Mouse (Mus musculus): ENCODE results near the gene Mael.

Gene Mael

DNA sequence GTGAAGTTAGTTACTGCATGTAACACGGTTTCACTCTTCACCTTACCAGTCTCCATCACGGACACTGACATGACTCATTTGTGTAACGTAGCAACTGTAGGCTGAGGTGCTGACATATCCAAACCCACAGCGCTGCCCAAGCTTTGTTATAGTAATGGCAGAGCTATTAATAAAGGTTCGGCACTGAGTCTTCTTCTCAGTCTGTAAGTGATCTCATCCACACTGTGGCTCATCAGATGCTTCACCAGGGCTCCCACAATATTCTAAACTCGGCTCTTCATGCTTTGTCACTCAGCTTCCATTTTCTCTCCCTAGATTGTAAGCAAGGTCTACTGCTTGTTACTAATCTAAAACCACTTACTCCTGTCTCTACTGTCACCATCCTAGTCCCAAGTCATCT, 29.2 kb downstream of the Mael start:
- no peak for DNase-seq (ENCODE audit: low read depth, low spot score)

DNA sequence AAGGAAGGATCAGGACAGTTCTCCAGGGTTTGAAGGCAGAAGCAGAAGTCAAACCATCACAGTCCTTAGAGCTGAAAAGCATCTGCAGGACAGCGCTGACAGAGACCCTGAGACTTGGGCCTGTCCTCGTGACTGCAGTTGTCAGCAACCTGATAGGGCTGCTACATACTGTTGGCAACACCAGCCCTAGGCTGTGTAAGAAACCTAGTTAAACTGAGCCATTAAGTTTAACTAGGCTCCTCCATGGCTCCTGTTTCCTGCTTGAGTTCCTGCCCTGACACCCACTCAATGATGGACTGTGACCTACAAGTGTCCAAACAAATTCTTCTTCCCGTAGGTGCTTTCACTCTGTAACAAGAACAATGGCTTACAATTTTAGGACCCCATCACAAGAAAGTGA, 33.4 kb downstream of the Mael start:
- DNase-seq (ENCODE audit: low read depth, low spot score): no peak

DNA sequence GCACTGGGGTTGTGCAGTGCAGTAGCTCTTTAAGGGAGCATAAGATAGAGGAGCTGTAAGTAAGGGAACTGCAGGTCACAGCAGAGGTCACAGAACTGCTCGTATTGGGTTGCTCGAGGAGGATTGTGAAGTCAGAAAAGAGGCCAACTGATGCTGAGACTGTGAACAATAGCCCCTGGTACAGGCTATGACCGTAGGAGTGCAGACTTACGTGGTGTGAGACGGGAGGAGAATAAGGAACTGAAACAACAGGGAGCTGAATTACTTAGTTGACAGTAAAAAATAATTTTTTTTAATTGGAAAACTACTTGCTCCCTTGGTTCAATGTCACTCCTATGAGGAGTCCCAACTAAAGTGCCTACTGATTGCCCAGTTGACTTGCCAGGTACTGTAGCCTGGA, 34.4 kb downstream of the Mael start:
- no peak for DNase-seq (ENCODE audit: low read depth, low spot score)

DNA sequence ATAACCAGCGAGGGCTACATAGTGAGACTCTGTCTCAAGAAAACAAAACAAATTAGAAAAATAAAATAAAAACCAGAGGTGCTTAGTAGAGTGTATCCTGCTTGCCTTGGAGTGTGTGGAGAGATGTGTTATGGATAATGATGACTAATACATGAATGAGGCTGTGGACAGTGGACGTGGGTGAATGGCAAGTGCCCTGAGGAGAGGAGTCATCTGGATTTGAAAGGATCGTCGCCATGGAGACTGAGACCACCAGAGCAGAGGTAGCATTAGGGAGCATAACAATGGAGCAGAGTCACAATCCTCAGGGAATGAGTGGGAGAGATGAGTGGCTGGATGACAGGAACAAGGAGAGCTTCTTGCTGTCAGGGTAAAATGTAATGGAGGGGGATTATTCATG, 48.7 kb downstream of the Mael start:
- peak; percentile 23 for DNase-seq (ENCODE audit: low read depth, low spot score)

DNA sequence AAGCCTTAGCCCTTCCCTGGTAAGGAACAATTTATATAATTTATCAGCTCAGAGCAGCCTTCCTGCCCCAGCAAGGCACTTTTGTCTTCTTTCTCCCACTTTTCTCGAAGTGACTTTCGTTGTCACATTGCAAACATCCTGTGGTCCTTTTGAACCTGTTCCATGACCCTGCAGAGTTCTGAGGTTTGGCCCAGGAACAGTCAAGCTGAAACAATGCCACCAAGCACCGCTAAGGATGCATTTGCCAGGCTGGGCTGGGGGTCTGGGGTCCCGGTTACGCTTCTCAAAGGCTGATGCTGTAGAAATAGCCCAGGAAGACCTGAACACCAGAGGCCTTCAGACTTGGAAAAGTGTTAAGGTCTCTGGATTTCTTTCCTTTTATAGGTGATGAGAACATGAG, 53.2 kb downstream of the Mael start:
- no peak for DNase-seq (ENCODE audit: low read depth, low spot score)

DNA sequence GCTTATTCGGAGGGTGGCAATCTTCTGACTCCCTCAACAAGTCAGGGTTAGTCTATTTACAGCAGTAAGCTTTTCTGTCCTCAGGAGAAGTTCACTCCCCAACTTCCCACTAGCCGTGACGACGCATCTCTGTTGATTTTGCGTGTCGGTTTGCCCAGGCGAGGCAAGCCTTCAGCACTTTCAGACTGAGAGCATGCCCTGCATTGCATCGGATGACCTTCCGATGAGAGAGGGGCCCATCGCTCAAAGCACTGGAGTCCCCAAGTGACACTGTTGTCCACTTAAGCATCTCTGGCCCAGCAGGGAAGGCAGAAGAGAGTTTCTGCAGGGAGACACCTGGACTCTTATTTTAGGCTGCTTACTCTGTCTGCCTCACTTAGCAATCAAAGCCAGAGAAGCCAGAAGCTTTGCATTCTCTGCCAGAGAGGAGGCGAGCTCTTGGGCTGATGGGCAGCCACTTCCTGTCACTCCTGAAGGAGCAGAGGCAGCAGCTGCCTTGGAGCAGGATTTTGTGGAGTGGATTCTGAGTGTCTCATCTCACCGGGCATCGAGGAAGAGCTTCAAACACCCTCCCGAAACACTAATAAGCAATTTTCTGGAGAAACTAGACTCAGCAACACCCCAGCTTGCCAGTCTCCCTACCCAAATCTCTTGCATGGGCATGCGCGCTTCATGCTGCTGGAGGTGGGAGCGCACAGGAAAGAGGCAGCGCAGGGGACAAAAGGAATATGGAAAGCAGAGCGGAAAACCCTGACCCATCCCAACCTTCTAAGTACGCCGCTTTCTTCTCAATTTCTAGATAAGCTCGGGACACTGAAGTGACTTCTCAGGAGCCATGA, 53.9 kb downstream of the Mael start:
- DNase-seq (ENCODE audit: low read depth, low spot score): no peak

DNA sequence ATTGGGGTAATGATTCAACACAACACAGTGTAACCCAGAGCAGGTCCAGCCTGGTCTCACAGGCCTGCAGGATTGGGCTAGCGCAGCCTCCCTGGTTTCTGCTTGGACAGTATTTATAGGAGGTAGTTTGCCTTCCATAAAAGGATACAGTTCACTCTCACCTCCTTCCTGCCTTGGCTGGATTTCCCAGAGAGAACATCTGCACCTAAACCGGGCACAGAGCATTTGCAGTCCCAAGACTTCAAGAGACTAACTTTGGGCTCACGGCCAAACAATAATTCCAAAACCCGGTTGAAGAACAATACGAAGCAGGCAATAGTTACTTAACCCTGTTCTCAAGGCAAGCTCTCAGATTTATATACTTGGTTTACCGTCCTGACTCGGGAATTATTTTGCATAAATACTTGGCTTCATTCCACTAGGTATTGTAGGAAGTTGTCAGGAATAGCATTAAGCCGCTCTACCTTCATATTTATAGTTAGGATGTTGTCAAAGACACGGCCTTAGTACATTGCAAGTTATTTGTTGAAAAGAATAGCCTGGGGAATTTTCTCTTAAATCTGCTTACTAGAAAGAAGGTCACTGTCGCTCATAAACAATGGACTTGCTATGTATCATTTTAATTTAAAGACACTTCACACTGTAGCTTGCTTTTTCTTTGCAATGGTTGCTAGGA, 55.5 kb downstream of the Mael start:
- DNase-seq (ENCODE audit: low read depth, low spot score): no peak

DNA sequence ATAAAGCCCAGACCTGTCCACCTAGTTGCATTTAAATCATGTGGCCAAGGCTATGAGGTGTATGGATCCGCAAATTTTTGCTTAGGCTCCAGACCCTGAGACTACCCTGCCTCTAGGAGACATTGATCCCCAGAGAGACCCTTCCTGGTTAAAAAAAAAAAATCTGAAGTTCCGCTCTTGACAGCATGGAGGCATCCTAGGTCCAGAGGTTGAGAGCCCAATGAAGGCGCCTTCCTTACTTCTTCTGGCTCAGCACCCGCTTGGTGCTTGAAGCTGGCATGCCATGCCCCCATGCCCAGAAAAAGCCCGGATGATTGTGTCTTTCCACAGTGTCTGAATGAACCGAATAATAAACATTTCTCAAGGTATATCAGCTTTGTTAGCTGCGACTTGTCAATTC, 57.0 kb downstream of the Mael start:
- DNase-seq (ENCODE audit: low read depth, low spot score): no peak

DNA sequence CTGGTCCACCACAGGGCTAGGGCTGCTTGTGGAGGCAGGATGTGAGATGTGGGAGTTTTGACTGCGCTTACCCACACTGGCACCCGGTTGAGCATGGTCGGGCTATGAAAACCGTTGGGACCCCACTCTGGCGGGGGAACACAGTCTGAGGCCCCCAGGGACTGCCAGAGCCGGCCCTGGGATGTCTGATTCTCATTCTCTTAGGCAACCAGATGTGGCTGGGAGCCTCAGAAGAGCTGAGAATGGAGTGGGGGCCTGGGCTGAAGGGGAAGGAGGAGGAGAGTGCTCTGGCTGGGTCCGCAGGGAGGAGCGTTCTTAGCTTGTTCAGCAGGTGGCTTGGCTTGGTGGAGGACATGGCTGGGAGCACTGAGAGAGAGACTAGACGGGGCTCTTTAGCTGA, 64.9 kb downstream of the Mael start:
- no peak for DNase-seq (ENCODE audit: low read depth, low spot score)

DNA sequence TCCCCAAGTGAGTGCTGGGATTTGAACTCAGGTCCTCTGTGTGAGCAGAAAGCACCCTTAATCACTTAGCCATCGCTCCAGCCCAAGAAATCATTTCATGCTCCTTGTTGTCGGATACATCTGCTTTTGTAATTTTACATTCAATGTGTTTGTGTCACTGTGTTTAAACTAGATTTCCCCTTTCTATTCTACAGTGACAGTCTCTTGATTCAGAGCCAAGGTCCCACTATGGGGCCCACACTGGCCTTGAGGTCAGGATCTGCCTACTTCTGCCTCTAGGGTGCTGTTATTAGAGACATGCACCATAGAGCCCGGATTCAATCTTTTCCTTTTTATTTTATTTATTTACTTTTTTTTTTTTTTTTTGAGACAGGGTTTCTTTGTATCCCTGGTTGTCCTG, 65.6 kb downstream of the Mael start:
- DNase-seq (ENCODE audit: low read depth, low spot score): no peak

DNA sequence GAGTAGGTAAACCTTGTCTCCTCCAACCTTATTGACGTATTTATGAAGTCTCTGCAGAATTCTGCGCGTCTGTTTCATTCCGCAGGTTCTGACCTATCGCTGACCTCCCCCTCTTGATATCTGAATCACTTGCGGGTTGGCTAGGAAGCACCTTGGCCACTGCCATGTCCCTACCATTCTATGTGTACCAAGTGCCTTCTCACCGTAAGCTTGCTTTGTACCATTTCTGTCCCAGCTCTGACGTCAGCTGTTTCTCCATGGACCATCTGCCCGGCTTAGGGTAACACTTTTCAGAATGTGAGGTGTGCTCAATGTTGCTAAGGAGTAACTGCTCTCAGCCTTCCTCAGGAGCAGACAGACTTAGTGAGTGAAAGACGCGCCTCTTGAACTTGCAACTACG, 67.7 kb downstream of the Mael start:
- no peak for DNase-seq (ENCODE audit: low read depth, low spot score)

DNA sequence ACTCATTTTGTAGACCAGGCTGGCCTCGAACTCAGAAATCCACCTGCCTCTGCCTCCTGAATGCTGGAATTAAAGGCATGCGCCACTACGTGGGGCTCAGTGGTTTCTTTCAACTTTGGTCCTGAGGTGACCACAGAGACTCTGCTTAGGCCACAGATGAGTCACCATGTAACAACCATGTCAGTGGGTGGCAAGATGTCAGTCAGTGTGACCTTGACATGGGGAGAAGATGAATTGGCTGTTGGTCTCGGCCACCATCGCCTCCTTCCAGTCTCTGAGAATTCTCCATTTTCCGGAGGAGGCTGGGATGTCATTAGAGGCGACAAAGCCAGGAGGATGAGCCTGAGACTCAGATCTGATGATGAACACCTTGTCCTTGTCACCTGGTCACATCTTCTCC, 68.8 kb downstream of the Mael start:
- DNase-seq (ENCODE audit: low read depth, low spot score): no peak

DNA sequence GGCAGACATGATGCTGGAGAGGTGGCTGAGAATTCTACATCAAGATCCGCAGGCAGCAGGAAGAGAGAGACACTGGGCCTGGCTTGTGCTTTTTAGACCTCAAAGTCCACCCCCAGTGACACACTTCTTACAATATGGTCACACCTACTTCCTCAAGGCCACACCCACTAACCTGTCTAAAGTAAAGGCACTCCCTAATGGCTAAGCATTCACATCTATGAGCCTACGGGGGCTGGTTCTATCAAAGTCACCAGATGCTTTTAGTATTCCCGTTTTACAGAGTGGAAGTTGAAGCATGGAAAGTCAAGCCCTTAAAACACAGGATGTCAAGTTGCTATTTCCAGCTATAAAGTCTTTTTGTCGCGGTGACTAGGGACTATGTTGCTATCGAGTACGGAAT, 70.5 kb downstream of the Mael start:
- no peak for DNase-seq (ENCODE audit: low read depth, low spot score)

DNA sequence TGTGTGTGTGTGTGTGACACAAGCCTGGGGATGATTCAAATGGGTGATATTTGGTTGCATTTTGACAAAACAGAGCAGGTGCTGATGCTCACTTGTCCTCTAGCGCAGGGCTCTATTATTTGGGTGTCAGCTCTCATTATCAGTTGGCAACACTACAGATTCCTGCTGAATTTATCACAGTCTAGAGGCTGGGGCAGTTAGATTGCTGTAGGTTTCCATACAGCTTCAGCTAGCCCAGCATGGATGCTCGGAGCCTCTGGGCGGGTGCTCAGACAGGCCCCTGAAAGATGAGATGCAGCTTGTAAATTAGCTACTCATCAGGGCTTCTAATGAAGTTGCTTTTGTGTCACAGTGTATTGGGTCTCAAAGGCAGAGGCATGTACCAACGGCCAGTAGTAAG, 71.1 kb downstream of the Mael start:
- no peak for DNase-seq (ENCODE audit: low read depth, low spot score)

DNA sequence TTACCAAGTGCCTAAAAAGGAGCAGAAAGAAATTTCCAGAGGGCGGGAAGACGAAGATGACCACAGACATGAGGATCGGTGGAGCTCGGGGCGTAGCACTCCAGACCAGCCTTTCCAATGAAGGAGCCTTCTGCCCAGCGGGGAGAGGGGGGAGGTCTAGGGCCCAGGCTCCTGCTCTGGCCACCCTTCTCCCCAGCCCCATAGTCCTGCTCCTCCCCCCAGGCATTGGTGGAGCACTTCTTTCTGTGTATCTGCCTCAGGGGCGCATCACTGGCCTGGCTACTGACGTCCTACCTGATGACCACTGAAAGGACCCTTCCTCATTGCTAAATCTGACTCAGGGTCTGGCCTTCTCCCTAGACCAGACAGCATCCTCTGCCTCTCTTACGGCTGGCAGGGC, 73.4 kb downstream of the Mael start:
- DNase-seq (ENCODE audit: low read depth, low spot score): no peak

DNA sequence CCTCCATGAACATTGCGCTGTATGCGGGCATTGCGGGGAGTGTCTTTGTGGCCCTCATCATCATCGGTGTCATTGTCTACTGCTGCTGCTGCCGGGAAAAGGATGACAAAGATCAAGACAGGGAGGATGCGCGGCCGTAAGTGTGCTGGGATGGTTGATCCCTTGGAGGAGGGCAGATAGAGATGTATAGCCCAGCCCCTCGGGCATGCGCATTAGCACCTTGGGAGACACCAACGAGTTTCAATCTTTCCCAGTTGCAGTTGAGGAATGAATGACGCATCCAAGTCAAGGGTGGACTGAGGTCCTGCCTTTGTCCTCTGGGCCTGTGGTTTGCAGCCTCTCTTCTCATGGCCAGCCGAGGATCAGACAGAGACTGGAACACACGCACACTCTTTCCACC, 74.0 kb downstream of the Mael start:
- DNase-seq (ENCODE audit: low read depth, low spot score): no peak

DNA sequence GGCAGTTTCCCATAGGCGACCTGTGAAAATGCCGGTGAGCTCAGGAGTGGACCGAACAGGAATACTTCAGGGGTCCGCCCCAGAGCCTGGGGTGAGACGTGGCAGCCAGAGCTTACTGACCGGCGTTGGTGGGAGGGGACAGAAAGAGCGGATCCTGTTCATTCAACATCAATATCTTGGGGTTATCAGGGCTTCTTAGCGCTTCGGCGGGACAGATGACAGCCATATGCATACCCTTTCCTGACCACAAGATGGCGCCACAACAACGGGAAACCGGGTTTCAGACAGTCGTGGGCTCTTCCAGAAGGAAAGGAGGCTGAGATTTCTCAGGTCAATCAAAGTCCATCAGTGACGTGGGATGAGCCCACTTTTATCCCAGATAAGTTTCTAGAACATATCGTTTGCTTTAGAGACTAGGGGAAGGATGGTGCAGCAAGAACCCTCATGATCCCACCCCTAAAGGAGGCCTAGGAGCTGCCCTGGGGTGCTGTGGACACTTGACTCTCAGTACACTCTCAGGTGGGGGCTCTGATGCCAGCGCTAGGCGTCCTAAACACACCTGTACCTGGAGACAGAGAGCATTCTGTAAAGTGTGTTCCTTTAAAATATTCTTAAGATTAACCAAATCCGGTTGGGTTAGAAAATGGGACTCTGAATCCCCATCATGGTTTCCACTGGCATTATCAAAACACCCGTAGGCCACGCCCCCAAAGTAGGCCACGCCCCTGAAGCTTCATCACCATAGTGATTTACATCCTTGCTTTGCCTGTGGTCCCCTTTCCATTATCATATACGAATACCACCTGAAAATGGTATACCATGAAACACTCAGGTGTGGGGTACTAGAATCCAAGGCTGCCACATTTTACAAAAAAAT, 77.7 kb downstream of the Mael start:
- peak; percentile 84 for DNase-seq (ENCODE audit: low read depth, low spot score)

DNA sequence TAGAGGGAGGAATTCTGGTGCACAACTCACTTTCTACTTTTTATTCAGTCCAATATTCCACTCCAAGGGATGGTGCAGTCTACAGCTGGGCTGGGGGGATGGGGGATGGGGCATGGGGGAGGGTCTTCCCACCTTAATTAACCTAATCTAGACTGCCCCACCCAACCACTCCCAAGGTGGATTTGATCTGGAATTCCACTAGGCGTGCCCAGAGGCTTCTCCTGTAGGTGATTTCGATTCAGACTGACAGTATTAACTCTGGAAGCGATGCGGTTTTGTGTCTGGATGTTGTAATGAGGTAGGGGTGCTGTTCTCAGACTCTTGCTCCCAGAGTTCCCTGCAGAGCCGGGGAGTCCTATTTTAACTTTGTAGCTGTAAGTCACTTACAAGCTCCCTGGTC, 78.4 kb downstream of the Mael start:
- no peak for DNase-seq (ENCODE audit: low read depth, low spot score)

DNA sequence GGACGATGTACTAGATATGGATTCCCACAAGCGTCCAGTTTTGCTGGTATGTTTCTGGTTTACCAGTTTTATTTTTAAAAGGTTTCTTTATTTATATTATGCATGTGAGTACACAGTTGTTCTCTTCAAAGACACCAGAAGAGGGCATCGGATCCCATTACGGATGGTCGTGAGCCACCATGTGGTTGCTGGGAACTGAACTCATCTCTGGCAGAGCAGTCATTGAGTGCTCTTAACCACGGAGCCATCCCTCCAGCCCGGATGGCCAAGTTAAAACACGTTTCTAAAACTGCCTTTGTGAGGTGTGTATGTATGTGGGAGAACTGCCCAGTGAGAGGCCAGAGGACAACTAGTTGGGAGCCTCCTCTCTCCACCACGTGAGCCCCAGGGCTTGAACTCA, 79.9 kb downstream of the Mael start:
- no peak for DNase-seq (ENCODE audit: low read depth, low spot score)

DNA sequence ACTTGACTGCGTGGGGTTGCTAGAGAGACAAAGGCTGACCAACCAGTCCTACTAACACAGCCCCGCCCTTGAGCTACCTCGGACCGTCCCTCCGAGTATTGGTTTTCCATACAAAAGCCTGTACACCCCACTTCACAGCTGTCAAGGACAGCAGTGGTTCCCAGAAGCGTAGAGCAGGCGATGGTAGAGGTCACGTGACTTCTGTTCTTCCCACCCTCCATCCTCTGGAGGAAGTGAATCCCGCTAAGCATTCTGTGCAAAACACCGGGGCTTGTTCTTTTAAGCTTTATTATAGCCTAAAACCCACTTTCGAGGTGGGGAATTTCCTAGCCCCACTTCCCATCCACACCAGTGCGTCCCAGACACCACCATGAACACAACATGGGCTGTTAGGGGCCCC, 80.8 kb downstream of the Mael start:
- DNase-seq (ENCODE audit: low read depth, low spot score): no peak

DNA sequence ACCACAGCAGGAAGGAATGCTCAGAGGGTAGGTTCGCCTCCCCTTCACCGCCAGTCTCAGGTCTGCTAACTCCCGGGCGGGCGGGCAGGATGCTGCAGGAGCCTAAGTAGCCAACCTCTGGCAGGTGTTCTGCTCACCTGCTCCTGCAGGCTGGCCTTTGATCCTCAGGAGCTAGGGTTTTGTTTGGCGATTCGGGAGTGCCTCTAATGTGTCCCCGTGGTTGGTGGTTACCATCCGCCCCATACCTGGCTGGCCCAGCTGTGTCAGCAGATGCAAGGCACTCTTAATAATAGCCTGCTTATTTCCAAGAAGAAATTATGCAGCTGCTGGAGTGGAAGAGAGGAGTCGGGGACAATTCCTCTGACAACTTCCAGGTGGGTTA, 83.4 kb downstream of the Mael start:
- no peak for DNase-seq (ENCODE audit: low read depth, low spot score)

All from mesoderm, embryonic 11.5 days (tissue).